Mouse (Mus musculus): ENCODE measurements at regions not wholly inside any gene's neighbourhood (a gene's known extent, or its start where the extent isn't known, plus 50 kb on each side); places are given as distances from the start of the nearest gene placed in this dataset.

GRCm38 (mm10) chr2:101289168-101289567 is 335.4 kb upstream of the Rag2 start:
- Histone ChIP-seq H3K36me3 (ENCODE audit: control insufficient read depth, insufficient read depth, low read length) (no peaks in the 10 kb centered on the region), H3K4me2 (ENCODE audit: low read length) (no peak overlapping the region), H3K27ac (ENCODE audit: low read length) (no peak overlapping the region), H3K4me3 (ENCODE audit: low read depth, low read length) (no peak overlapping the region), H3K9me3 (replicated peaks; ENCODE audit: control insufficient read depth, low read length, poor library complexity, severe bottlenecking) (no peaks in the 10 kb centered on the region), H3K27me3 (ENCODE audit: control insufficient read depth, insufficient read depth, low read depth, low read length) (no peaks in the 10 kb centered on the region), H3K9ac (ENCODE audit: low read depth, low read length) (no peak overlapping the region), H3K4me1 (ENCODE audit: control insufficient read depth, insufficient read depth, low read length) (no peaks in the 10 kb centered on the region)
- ATAC-seq = no peak
- 36% methylated on average over 2 of the region's 2 CpGs for WGBS

- Histone ChIP-seq H3K4me1 (ENCODE audit: control insufficient read depth, insufficient read depth, low read length) (0 out of 2 replicates have a peak, but pooled peaks cover under 1% of the 10 kb centered on the region), H3K9ac (ENCODE audit: low read depth, low read length) (no peak overlapping the region), H3K4me3 (ENCODE audit: low read depth, low read length) (no peak overlapping the region), H3K9me3 (replicated peaks; ENCODE audit: control insufficient read depth, low read length, poor library complexity, severe bottlenecking) (no peaks in the 10 kb centered on the region), H3K27me3 (ENCODE audit: control insufficient read depth, insufficient read depth, low read depth, low read length) (no peaks in the 10 kb centered on the region), H3K36me3 (ENCODE audit: control insufficient read depth, insufficient read depth, low read length) (no peaks in the 10 kb centered on the region), H3K4me2 (ENCODE audit: low read length) (no peak overlapping the region), H3K27ac (ENCODE audit: low read length) (no peak overlapping the region)
- ATAC-seq = no peak
- 96% methylated on average over 4 of the region's 4 CpGs for WGBS
These were observed 333.8 kb upstream of the Rag2 start for GRCm38 (mm10) chr2:101290738-101291137.

- no peaks in the 10 kb centered on the region for H3K36me3 ChIP-seq (ENCODE audit: control insufficient read depth, insufficient read depth, low read length)
- peak; percentile 51; the same call in 1 of the 2 replicates for ATAC-seq
- H3K27ac ChIP-seq (ENCODE audit: low read length) = 0 out of 2 replicates have a peak overlapping the region, but pooled peaks have one; percentile 41
- no peaks in the 10 kb centered on the region for H3K27me3 ChIP-seq (ENCODE audit: control insufficient read depth, insufficient read depth, low read depth, low read length)
- H3K9me3 ChIP-seq (replicated peaks; ENCODE audit: control insufficient read depth, low read length, poor library complexity, severe bottlenecking) = no peaks in the 10 kb centered on the region; the same call in 1 of the 2 replicates
- peak overlapping the region; percentile 28 for H3K4me2 ChIP-seq (ENCODE audit: low read length)
- no peak overlapping the region for H3K9ac ChIP-seq (ENCODE audit: low read depth, low read length)
- no peak overlapping the region for H3K4me3 ChIP-seq (ENCODE audit: low read depth, low read length)
- 18% methylated on average over 10 of the region's 10 CpGs for WGBS
- H3K4me1 ChIP-seq (ENCODE audit: control insufficient read depth, insufficient read depth, low read length) = peaks cover 10% of the 10 kb centered on the region
These were observed 328.7 kb upstream of the Rag2 start for GRCm38 (mm10) chr2:101295678-101296368.

GRCm38 (mm10) chr2:101296369-101296682 is 328.2 kb upstream of the Rag2 start:
- no peaks in the 10 kb centered on the region; the same call in 1 of the 2 replicates for H3K9me3 ChIP-seq (replicated peaks; ENCODE audit: control insufficient read depth, low read length, poor library complexity, severe bottlenecking)
- H3K9ac ChIP-seq (ENCODE audit: low read depth, low read length) = no peak overlapping the region
- H3K27me3 ChIP-seq (ENCODE audit: control insufficient read depth, insufficient read depth, low read depth, low read length) = no peaks in the 10 kb centered on the region
- H3K27ac ChIP-seq (ENCODE audit: low read length) = 0 out of 2 replicates have a peak overlapping the region, but pooled peaks have one; percentile 42
- no peak overlapping the region for H3K4me3 ChIP-seq (ENCODE audit: low read depth, low read length)
- peaks cover 10% of the 10 kb centered on the region for H3K4me1 ChIP-seq (ENCODE audit: control insufficient read depth, insufficient read depth, low read length)
- H3K36me3 ChIP-seq (ENCODE audit: control insufficient read depth, insufficient read depth, low read length) = no peaks in the 10 kb centered on the region
- 0 out of 2 replicates have a peak, but pooled peaks have one; percentile 32 for ATAC-seq
- no peak overlapping the region for H3K4me2 ChIP-seq (ENCODE audit: low read length)
- WGBS = 13% methylated on average over 3 of the region's 3 CpGs

GRCm38 (mm10) chr2:101296778-101297177 is 327.7 kb upstream of the Rag2 start:
- Histone ChIP-seq H3K4me2 (ENCODE audit: low read length) (no peak overlapping the region), H3K36me3 (ENCODE audit: control insufficient read depth, insufficient read depth, low read length) (no peaks in the 10 kb centered on the region), H3K27me3 (ENCODE audit: control insufficient read depth, insufficient read depth, low read depth, low read length) (no peaks in the 10 kb centered on the region), H3K27ac (ENCODE audit: low read length) (0 out of 2 replicates have a peak overlapping the region, but pooled peaks have one; percentile 28), H3K4me1 (ENCODE audit: control insufficient read depth, insufficient read depth, low read length) (peaks cover 10% of the 10 kb centered on the region), H3K9ac (ENCODE audit: low read depth, low read length) (no peak overlapping the region), H3K4me3 (ENCODE audit: low read depth, low read length) (no peak overlapping the region), H3K9me3 (replicated peaks; ENCODE audit: control insufficient read depth, low read length, poor library complexity, severe bottlenecking) (no peaks in the 10 kb centered on the region; the same call in 1 of the 2 replicates)
- ATAC-seq = peak; percentile 64; the same call in 1 of the 2 replicates

GRCm38 (mm10) chr2:101299126-101299525 is 325.4 kb upstream of the Rag2 start:
- no peaks in the 10 kb centered on the region; the same call in 1 of the 2 replicates for H3K9me3 ChIP-seq (replicated peaks; ENCODE audit: control insufficient read depth, low read length, poor library complexity, severe bottlenecking)
- ATAC-seq = no peak
- H3K4me3 ChIP-seq (ENCODE audit: low read depth, low read length) = no peak overlapping the region
- no peak overlapping the region for H3K4me2 ChIP-seq (ENCODE audit: low read length)
- no peaks in the 10 kb centered on the region for H3K27me3 ChIP-seq (ENCODE audit: control insufficient read depth, insufficient read depth, low read depth, low read length)
- H3K9ac ChIP-seq (ENCODE audit: low read depth, low read length) = no peak overlapping the region
- no peaks in the 10 kb centered on the region for H3K36me3 ChIP-seq (ENCODE audit: control insufficient read depth, insufficient read depth, low read length)
- WGBS = 84% methylated on average over 2 of the region's 2 CpGs
- H3K4me1 ChIP-seq (ENCODE audit: control insufficient read depth, insufficient read depth, low read length) = peaks cover 10% of the 10 kb centered on the region
- H3K27ac ChIP-seq (ENCODE audit: low read length) = no peak overlapping the region

- Histone ChIP-seq H3K9me3 (replicated peaks; ENCODE audit: control insufficient read depth, low read length, poor library complexity, severe bottlenecking) (no peaks in the 10 kb centered on the region; the same call in 1 of the 2 replicates), H3K4me3 (ENCODE audit: low read depth, low read length) (no peak overlapping the region), H3K4me1 (ENCODE audit: control insufficient read depth, insufficient read depth, low read length) (peaks cover 10% of the 10 kb centered on the region), H3K4me2 (ENCODE audit: low read length) (no peak overlapping the region), H3K9ac (ENCODE audit: low read depth, low read length) (no peak overlapping the region), H3K27ac (ENCODE audit: low read length) (no peak overlapping the region), H3K27me3 (ENCODE audit: control insufficient read depth, insufficient read depth, low read depth, low read length) (no peaks in the 10 kb centered on the region), H3K36me3 (ENCODE audit: control insufficient read depth, insufficient read depth, low read length) (no peaks in the 10 kb centered on the region)
- no peak for ATAC-seq
These were observed 324.4 kb upstream of the Rag2 start for GRCm38 (mm10) chr2:101300106-101300505.

- 81% methylated on average over 3 of the region's 3 CpGs for WGBS
- Histone ChIP-seq H3K27me3 (ENCODE audit: control insufficient read depth, insufficient read depth, low read depth, low read length) (no peaks in the 10 kb centered on the region), H3K27ac (ENCODE audit: low read length) (no peak overlapping the region), H3K9me3 (replicated peaks; ENCODE audit: control insufficient read depth, low read length, poor library complexity, severe bottlenecking) (no peaks in the 10 kb centered on the region), H3K4me1 (ENCODE audit: control insufficient read depth, insufficient read depth, low read length) (no peaks in the 10 kb centered on the region), H3K4me2 (ENCODE audit: low read length) (no peak overlapping the region), H3K36me3 (ENCODE audit: control insufficient read depth, insufficient read depth, low read length) (no peaks in the 10 kb centered on the region), H3K9ac (ENCODE audit: low read depth, low read length) (no peak overlapping the region), H3K4me3 (ENCODE audit: low read depth, low read length) (no peak overlapping the region)
- ATAC-seq = no peak
These were observed 303.1 kb upstream of the Rag2 start for GRCm38 (mm10) chr2:101321286-101321914.

GRCm38 (mm10) chr2:101356709-101357108 is 267.8 kb upstream of the Rag2 start:
- 35% methylated on average over 1 of the region's 1 CpGs for WGBS
- no peak for ATAC-seq
- no peaks in the 10 kb centered on the region for H3K36me3 ChIP-seq (ENCODE audit: control insufficient read depth, insufficient read depth, low read length)
- H3K4me2 ChIP-seq (ENCODE audit: low read length) = no peak overlapping the region
- no peak overlapping the region for H3K9ac ChIP-seq (ENCODE audit: low read depth, low read length)
- no peak overlapping the region for H3K27ac ChIP-seq (ENCODE audit: low read length)
- no peaks in the 10 kb centered on the region for H3K9me3 ChIP-seq (replicated peaks; ENCODE audit: control insufficient read depth, low read length, poor library complexity, severe bottlenecking)
- H3K4me1 ChIP-seq (ENCODE audit: control insufficient read depth, insufficient read depth, low read length) = no peaks in the 10 kb centered on the region
- no peaks in the 10 kb centered on the region for H3K27me3 ChIP-seq (ENCODE audit: control insufficient read depth, insufficient read depth, low read depth, low read length)
- H3K4me3 ChIP-seq (ENCODE audit: low read depth, low read length) = no peak overlapping the region
